Mouse (Mus musculus) B cell, adult 62 days (primary cell): ENCODE data around the gene Vmn1r103. TPM values are rescaled to one million over a fixed set of nuclear protein-coding genes. Genes with fewer than 3 reads are reported as not detected.

ENCODE experiments used
- total RNA-seq: library from RNA; stranded (reverse); gene quantifications from 4 replicates; pipeline ENCODE4 v1.2.4, GENCODE M21; 2023

Vmn1r103 gene
- not detected in 4 replicates for total RNA-seq

GRCm38 (mm10) chr7:20510434-20510833 lies at the start of gene Vmn1r103:
Gene Vmn1r103, minus strand, starts transcription at chr7:20510534.

DNA sequence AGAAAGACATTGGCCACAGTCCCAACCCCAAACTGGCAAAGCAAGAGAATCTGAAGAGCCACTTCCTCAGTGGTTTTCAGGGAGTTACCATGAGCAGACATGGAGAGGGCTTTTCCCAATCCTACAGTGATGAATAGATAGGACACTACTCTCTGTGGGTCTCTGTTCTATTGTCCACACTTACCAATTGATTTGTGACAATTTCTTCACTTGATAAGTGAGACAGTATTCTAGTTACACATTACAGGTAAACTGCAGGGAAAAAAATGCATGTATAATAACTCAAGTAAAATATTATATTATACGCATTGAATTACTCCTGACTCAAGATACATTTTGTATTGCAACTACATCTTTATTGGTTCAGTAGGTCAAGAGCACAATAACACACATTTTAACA lies 35.3 kb upstream of the Vmn1r103 start, which contains the start of gene Gm5726:
TSS of gene Gm5726 (minus strand) at position 101 of the 400 bp plus-strand sequence.

GRCm38 (mm10) chr7:20533537-20533936 lies 23.2 kb upstream of the Vmn1r103 start, which contains the start of gene Vmn1r104:
Gene Vmn1r104, plus strand, starts transcription at chr7:20533837.

GRCm38 (mm10) chr7:20474825-20475224 lies 35.5 kb downstream of the Vmn1r103 start, which contains the start of gene Gm10670:
Gene Gm10670, minus strand, starts transcription at chr7:20474925.

Other genes starting within 250 kb of the Vmn1r103 start
- gene Gm5890, start 247.7 kb downstream of the Vmn1r103 start, total RNA-seq, result not detected in 4 replicates
- not detected in 4 replicates for gene Gm4133, start 176.5 kb downstream of the Vmn1r103 start, total RNA-seq
- gene Gm5728, start 135.1 kb downstream of the Vmn1r103 start, total RNA-seq, result not detected in 4 replicates
- not detected in 4 replicates for gene Vmn1r100, start 92.6 kb downstream of the Vmn1r103 start, total RNA-seq
- not detected in 4 replicates for gene Vmn1r101, start 67.9 kb downstream of the Vmn1r103 start, total RNA-seq
- gene Gm10670, start 35.6 kb downstream of the Vmn1r103 start, total RNA-seq, result not detected in 4 replicates
- not detected in 4 replicates for gene Vmn1r104, start 23.3 kb upstream of the Vmn1r103 start, total RNA-seq
- gene Gm5726, start 35.2 kb upstream of the Vmn1r103 start, total RNA-seq, result not detected in 4 replicates
- not detected in 4 replicates for gene Gm4141, start 65.7 kb upstream of the Vmn1r103 start, total RNA-seq
- not detected in 4 replicates for gene Gm4513, start 88.5 kb upstream of the Vmn1r103 start, total RNA-seq
- gene Vmn1r107, start 158.4 kb upstream of the Vmn1r103 start, total RNA-seq, result not detected in 4 replicates
- gene Vmn1r111, start 192.7 kb upstream of the Vmn1r103 start, total RNA-seq, result not detected in 4 replicates
- not detected in 4 replicates for gene Gm10668, start 220.1 kb upstream of the Vmn1r103 start, total RNA-seq